Mouse (Mus musculus) myocyte (in vitro differentiated cells): ENCODE results near the gene Ccdc93. TPM values are rescaled to one million over a fixed set of nuclear protein-coding genes. Genes with fewer than 3 reads are reported as not detected.

Experiments used
- H3K27me3 ChIP-seq: one replicate; pipeline ENCODE4 v1.6.1; 2011; ENCODE audit not compliant: control insufficient read depth, insufficient read depth, insufficient read length
- H3K36me3 ChIP-seq: one replicate; pipeline ENCODE4 v1.6.1; 2011; ENCODE audit not compliant: control insufficient read depth, insufficient read depth
- H3K4me2 ChIP-seq: one replicate; pipeline ENCODE4 v1.6.1; 2011; ENCODE audit warnings: low read depth, control low read depth
- H3K4me3 ChIP-seq: one replicate; pipeline ENCODE4 v1.5.1; 2011; ENCODE audit warnings: mild to moderate bottlenecking, control low read depth, moderate library complexity
- H3K79me2 ChIP-seq: one replicate; pipeline ENCODE4 v1.6.1; 2011; ENCODE audit not compliant: control insufficient read depth, insufficient read depth
- H3ac ChIP-seq: one replicate; pipeline ENCODE4 v1.6.1; 2011; ENCODE audit not compliant: control insufficient read depth, insufficient read length
- CEBPB ChIP-seq: IDR thresholded peaks from 2 replicates; pipeline ENCODE4 v1.6.1; 2011; ENCODE audit warnings: mild to moderate bottlenecking, moderate library complexity; ENCODE audit not compliant: poor library complexity, insufficient read depth, severe bottlenecking
- E2F4 ChIP-seq: IDR thresholded peaks from one replicate; pipeline ENCODE4 v1.6.1; 2011; ENCODE audit warnings: mild to moderate bottlenecking, control low read depth, moderate library complexity; ENCODE audit not compliant: insufficient read depth
- MAX ChIP-seq: IDR thresholded peaks from one replicate; pipeline ENCODE4 v1.6.1; 2011; ENCODE audit warnings: low read depth, mild to moderate bottlenecking, control low read depth
- MYOD1 ChIP-seq, 3 experiments: IDR thresholded peaks; one replicate each; pipeline ENCODE4 v1.6.1; 2011; ENCODE audit warnings: control low read depth in 2 of 3, low read depth in 2 of 3, mild to moderate bottlenecking in 2 of 3, moderate library complexity in 1 of 3; ENCODE audit not compliant: insufficient read length in 2 of 3, control insufficient read depth in 1 of 3
- MYOG ChIP-seq, 3 experiments: IDR thresholded peaks; one replicate each; pipeline ENCODE4 v1.6.1; 2011; ENCODE audit warnings: control low read depth in 2 of 3, low read depth in 2 of 3, mild to moderate bottlenecking in 2 of 3; ENCODE audit not compliant: insufficient read length in 2 of 3, control insufficient read depth in 1 of 3, insufficient read depth in 1 of 3
- POLR2A ChIP-seq: IDR thresholded peaks from one replicate; pipeline ENCODE4 v1.6.1; 2011; ENCODE audit warnings: low read depth, mild to moderate bottlenecking, control low read depth, moderate library complexity; ENCODE audit not compliant: insufficient read length
- POLR2AphosphoS2 ChIP-seq: IDR thresholded peaks from one replicate; pipeline ENCODE4 v1.6.1; 2011; ENCODE audit warnings: low read depth, control low read depth; ENCODE audit not compliant: insufficient read length
- REST ChIP-seq: IDR thresholded peaks from one replicate; pipeline ENCODE4 v1.6.1; 2011; ENCODE audit warnings: mild to moderate bottlenecking, control low read depth, moderate library complexity; ENCODE audit not compliant: insufficient read depth, insufficient read length
- SRF ChIP-seq: IDR thresholded peaks from one replicate; pipeline ENCODE4 v1.6.1; 2011; ENCODE audit warnings: low read depth; ENCODE audit not compliant: control insufficient read depth, insufficient read length
- TCF12 ChIP-seq: IDR thresholded peaks from one replicate; pipeline ENCODE4 v1.6.1; 2011; ENCODE audit warnings: mild to moderate bottlenecking, control low read depth; ENCODE audit not compliant: poor library complexity, insufficient read depth, severe bottlenecking
- TCF3 ChIP-seq: IDR thresholded peaks from one replicate; pipeline ENCODE4 v1.6.1; 2011; ENCODE audit warnings: low read depth, control low read depth; ENCODE audit not compliant: insufficient read length
- USF1 ChIP-seq: IDR thresholded peaks from one replicate; pipeline ENCODE4 v1.6.1; 2011; ENCODE audit warnings: low read depth, mild to moderate bottlenecking, control low read depth, moderate library complexity
- polyA plus RNA-seq: library from polyadenylated mRNA; unstranded; fragments of >200 nt; fragmentation: generic; extraction: Trizol; gene quantifications from one replicate; pipeline ENCODE4 v1.2.1, GENCODE M21; 2012; ENCODE audit warnings: missing spikeins

Ccdc93 gene
- polyA plus RNA-seq, 1 experiment, result 5.2 TPM

GRCm38 (mm10) chr1:121518609-121519008, 87.8 kb downstream of the Ccdc93 start:
- Histone ChIP-seq H3K27me3 (no peaks in the 10 kb centered on the region), H3K36me3 (no peaks in the 10 kb centered on the region), H3K4me3 (no peak overlapping the region), H3K4me2 (no peak overlapping the region), H3K79me2 (no peaks in the 10 kb centered on the region), H3ac (no peak overlapping the region)
- no peak for TF ChIP-seq POLR2AphosphoS2
- no peak for TF ChIP-seq MYOG (IDR thresholded peaks at IDR 0.05; ENCODE audit: control insufficient read depth in 1 of 3, insufficient read depth in 1 of 3, insufficient read length in 2 of 3, low read depth in 2 of 3)
- TF ChIP-seq CEBPB, result no peak

- TF ChIP-seq TCF12 (no peak), POLR2A (no peak), MAX (no peak), SRF (no peak), MYOG (IDR thresholded peaks at IDR 0.05; ENCODE audit: control insufficient read depth in 1 of 3, insufficient read depth in 1 of 3, insufficient read length in 2 of 3, low read depth in 2 of 3) (no peak), POLR2AphosphoS2 (no peak), CEBPB (no peak), TCF3 (no peak), REST (no peak), E2F4 (no peak), MYOD1 (IDR thresholded peaks at IDR 0.05; ENCODE audit: control insufficient read depth in 1 of 3, insufficient read length in 2 of 3, low read depth in 2 of 3) (no peak), USF1 (no peak)
- no peaks in the 10 kb centered on the region for H3K36me3 ChIP-seq
- H3ac ChIP-seq, result no peak overlapping the region
- no peaks in the 10 kb centered on the region for H3K27me3 ChIP-seq
- no peak overlapping the region for H3K4me3 ChIP-seq
- H3K4me2 ChIP-seq, result no peak overlapping the region
- no peaks in the 10 kb centered on the region for H3K79me2 ChIP-seq
Observed at GRCm38 (mm10) chr1:121527061-121527460, 96.2 kb downstream of the Ccdc93 start.

- no peak overlapping the region for H3K4me2 ChIP-seq
- H3K27me3 ChIP-seq, result peaks cover under 1% of the 10 kb centered on the region
- no peak overlapping the region for H3K4me3 ChIP-seq
- no peaks in the 10 kb centered on the region for H3K36me3 ChIP-seq
- TF ChIP-seq POLR2AphosphoS2 (no peak), REST (no peak), E2F4 (no peak)
- no peak overlapping the region for H3ac ChIP-seq
- H3K79me2 ChIP-seq, result no peaks in the 10 kb centered on the region
Observed at GRCm38 (mm10) chr1:121527600-121528398, 97.0 kb downstream of the Ccdc93 start.

DNA sequence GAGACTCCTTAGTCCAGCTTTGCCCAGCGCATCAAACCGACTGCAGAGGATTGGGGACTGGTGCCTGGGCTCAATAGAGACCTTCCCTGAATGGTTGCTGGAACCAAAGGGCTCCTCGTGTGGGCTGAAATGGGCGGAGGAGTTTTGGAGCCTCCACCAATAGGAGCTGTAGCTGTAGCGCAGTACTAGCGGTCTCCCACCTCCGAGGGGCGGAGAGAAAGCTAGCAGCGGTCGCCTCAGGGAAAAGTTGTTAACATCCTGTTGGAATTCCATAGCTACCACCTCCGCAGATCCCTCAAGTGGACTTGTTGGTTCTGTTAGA, 97.5 kb downstream of the Ccdc93 start, which contains the start of gene Htr5b:
Htr5b (minus strand) TSS at position 67 of the 322 bp plus-strand sequence.
- no peaks in the 10 kb centered on the region for H3K79me2 ChIP-seq
- H3K27me3 ChIP-seq, result peaks cover 6% of the 10 kb centered on the region
- H3K36me3 ChIP-seq, result no peaks in the 10 kb centered on the region
- no peak within 1 kb of the TSS for H3K4me2 ChIP-seq
- TF ChIP-seq REST (no peak), MAX (no peak), TCF12 (no peak), MYOG (IDR thresholded peaks at IDR 0.05; ENCODE audit: control insufficient read depth in 1 of 3, insufficient read depth in 1 of 3, insufficient read length in 2 of 3, low read depth in 2 of 3) (no peak)
- H3ac ChIP-seq, result no peak within 1 kb of the TSS
- no peak within 1 kb of the TSS for H3K4me3 ChIP-seq

DNA sequence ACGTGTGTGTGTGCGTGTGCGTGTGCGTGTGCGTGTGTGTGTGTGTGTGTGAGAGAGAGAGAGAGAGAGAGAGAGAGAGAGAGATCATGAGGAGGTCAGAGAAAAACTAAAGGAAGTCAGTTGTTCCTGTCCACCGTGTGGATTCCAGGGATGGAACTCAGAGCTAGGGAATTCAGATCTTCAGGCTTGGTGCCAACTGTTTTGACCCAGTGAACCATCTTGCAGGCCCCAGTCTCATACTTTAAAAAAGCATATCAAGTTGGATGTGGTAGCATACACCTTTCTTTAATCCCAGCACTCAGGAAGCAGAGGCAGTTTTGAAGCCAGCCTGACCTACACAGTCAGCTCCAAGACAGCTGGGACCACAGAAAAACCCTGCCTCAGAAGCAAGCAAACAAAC, 98.4 kb downstream of the Ccdc93 start:
- Histone ChIP-seq H3K27me3 (peaks cover 6% of the 10 kb centered on the region), H3K79me2 (no peaks in the 10 kb centered on the region), H3K36me3 (no peaks in the 10 kb centered on the region), H3K4me2 (no peak overlapping the region), H3ac (no peak overlapping the region), H3K4me3 (no peak overlapping the region)
- TF ChIP-seq MYOG (IDR thresholded peaks at IDR 0.05; ENCODE audit: control insufficient read depth in 1 of 3, insufficient read depth in 1 of 3, insufficient read length in 2 of 3, low read depth in 2 of 3) (no peak), POLR2AphosphoS2 (no peak), TCF3 (no peak), REST (no peak), USF1 (no peak), POLR2A (no peak), CEBPB (no peak), TCF12 (no peak), MYOD1 (IDR thresholded peaks at IDR 0.05; ENCODE audit: control insufficient read depth in 1 of 3, insufficient read length in 2 of 3, low read depth in 2 of 3) (no peak), E2F4 (no peak), MAX (no peak), SRF (no peak)
